ENCODE assay signal across 34 mouse cellular contexts in genomic region chr2:181166469-181166868, GRCm38 (mm10). TPM values are rescaled to one million over a fixed set of nuclear protein-coding genes. Genes with fewer than 3 reads are reported as not detected.
"Had no signal": no experiment of that assay in that cellular context is flagged by ENCODE, and none has a peak within 500 bp of the region (broad histone marks: within the 10 kb centered on the region; RNA-seq: fewer than 3 reads in every experiment).

No protein-coding gene starts in this region.

- DNase-seq: cerebellum, adult 9-10 months; cerebellum, adult 9-11 months; cerebellum, postnatal 10 days; cerebellum, postnatal 14 days; cerebellum, postnatal 25 days; cerebellum, postnatal 36 days; embryo, embryonic 11 days; forebrain, postnatal 0 days; gastrocnemius, adult 2 months; gastrocnemius, postnatal 10 days; gastrocnemius, postnatal 14 days; gastrocnemius, postnatal 25 days; gastrocnemius, postnatal 36 days; heart, adult 18-20 months; heart, adult 2 months had no signal

- H3K36me3 ChIP-seq: embryonic facial prominence, embryonic 10.5 days; embryonic facial prominence, embryonic 12.5 days; embryonic facial prominence, embryonic 13.5 days; embryonic facial prominence, embryonic 15.5 days; forebrain, embryonic 10.5 days; forebrain, embryonic 12.5 days; forebrain, embryonic 15.5 days had no signal

- H3K9ac ChIP-seq: embryonic facial prominence, embryonic 12.5 days; embryonic facial prominence, embryonic 13.5 days; embryonic facial prominence, embryonic 15.5 days; forebrain, embryonic 12.5 days; forebrain, embryonic 13.5 days; forebrain, embryonic 15.5 days; forebrain, postnatal 0 days had no signal

- H3K4me3 ChIP-seq: embryonic facial prominence, embryonic 10.5 days; embryonic facial prominence, embryonic 12.5 days; embryonic facial prominence, embryonic 13.5 days; embryonic facial prominence, embryonic 15.5 days; erythroblast, embryonic 14.5 days; forebrain, embryonic 10.5 days; forebrain, embryonic 12.5 days; forebrain, embryonic 13.5 days; forebrain, embryonic 15.5 days; gastrocnemius, adult 2 months; heart, adult 2 months had no signal

- ATAC-seq: forebrain, embryonic 13.5 days; forebrain, embryonic 14.5 days; forebrain, embryonic 15.5 days; forebrain, embryonic 16.5 days; forebrain, postnatal 0 days had no signal

- H3K4me1 ChIP-seq: embryonic facial prominence, embryonic 10.5 days; embryonic facial prominence, embryonic 12.5 days; embryonic facial prominence, embryonic 13.5 days; embryonic facial prominence, embryonic 15.5 days; forebrain, embryonic 10.5 days; forebrain, embryonic 12.5 days; forebrain, embryonic 13.5 days; forebrain, embryonic 15.5 days had no signal

- H3K4me2 ChIP-seq: embryonic facial prominence, embryonic 12.5 days; embryonic facial prominence, embryonic 13.5 days; embryonic facial prominence, embryonic 15.5 days; forebrain, embryonic 12.5 days; forebrain, embryonic 13.5 days; forebrain, embryonic 15.5 days had no signal

- H3K27ac ChIP-seq: embryonic facial prominence, embryonic 10.5 days; embryonic facial prominence, embryonic 12.5 days; embryonic facial prominence, embryonic 13.5 days; embryonic facial prominence, embryonic 15.5 days; forebrain, embryonic 10.5 days; forebrain, embryonic 12.5 days; forebrain, embryonic 13.5 days; forebrain, embryonic 15.5 days; gastrocnemius, adult 2 months; heart, adult 2 months had no signal

- H3K27me3 ChIP-seq: embryonic facial prominence, embryonic 15.5 days; forebrain, embryonic 13.5 days; forebrain, embryonic 15.5 days had no signal

- H3K9me3 ChIP-seq: embryonic facial prominence, embryonic 10.5 days; embryonic facial prominence, embryonic 12.5 days; embryonic facial prominence, embryonic 13.5 days; embryonic facial prominence, embryonic 15.5 days; forebrain, embryonic 12.5 days; forebrain, embryonic 13.5 days; forebrain, embryonic 15.5 days had no signal

RNA-seq across cellular contexts. Expression of gene Eef1a2, which starts 9.7 kb away (rescaled TPM):
- total RNA-seq: common myeloid progenitor, adult 5-6 weeks; granulocyte monocyte progenitor cell, adult 5-6 weeks had no signal
- polyA plus RNA-seq: erythroblast, embryonic 14.5 days had no signal

RNA-seq across cellular contexts. Expression of gene Kcnq2, which starts 31.4 kb away (rescaled TPM):
- total RNA-seq: gastrocnemius, adult 2 months; gastrocnemius, postnatal 25 days; gastrocnemius, postnatal 36 days; gastrocnemius, postnatal 4 days; granulocyte monocyte progenitor cell, adult 5-6 weeks had no signal

RNA-seq across cellular contexts. Expression of gene Ptk6, which starts 36.1 kb away (rescaled TPM):
- total RNA-seq: common myeloid progenitor, adult 5-6 weeks; forebrain, postnatal 0 days; gastrocnemius, adult 18-20 months; gastrocnemius, adult 2 months; gastrocnemius, adult 8-10 months; gastrocnemius, postnatal 10 days; gastrocnemius, postnatal 14 days; gastrocnemius, postnatal 25 days; gastrocnemius, postnatal 36 days; granulocyte monocyte progenitor cell, adult 5-6 weeks; heart, adult 8-10 months had no signal
- polyA plus RNA-seq: embryonic facial prominence, embryonic 10.5 days; embryonic facial prominence, embryonic 11.5 days; embryonic facial prominence, embryonic 12.5 days; embryonic facial prominence, embryonic 13.5 days; erythroblast, embryonic 14.5 days; forebrain, embryonic 10.5 days; forebrain, embryonic 11.5 days; forebrain, embryonic 12.5 days; forebrain, embryonic 13.5 days; forebrain, embryonic 14.5 days; forebrain, embryonic 15.5 days; forebrain, embryonic 16.5 days; forebrain, postnatal 0 days; heart, adult 2 months had no signal

RNA-seq across cellular contexts. Expression of gene Srms, which starts 46.5 kb away (rescaled TPM):
- total RNA-seq: common myeloid progenitor, adult 5-6 weeks; gastrocnemius, postnatal 4 days; granulocyte monocyte progenitor cell, adult 5-6 weeks had no signal
- polyA plus RNA-seq: embryonic facial prominence, embryonic 11.5 days; embryonic facial prominence, embryonic 13.5 days; forebrain, embryonic 12.5 days had no signal
